Mouse (Mus musculus) heart, adult 2 months (tissue): ENCODE data around the gene Tbc1d1. TPM values are rescaled to one million over a fixed set of nuclear protein-coding genes. Genes with fewer than 3 reads are reported as not detected.

Experiments used
- DNase-seq, 2 experiments: peaks; one replicate each; pipeline ENCODE4 v3.0.0; 2021
- H3K27ac ChIP-seq: fragments of 200-600 bp; 2 replicates; pipeline ENCODE4 v1.8.1; 2022
- H3K27me3 ChIP-seq: fragments of 200-500 bp; 2 replicates; pipeline ENCODE4 v1.6.1; 2012; ENCODE audit warnings: mild to moderate bottlenecking, low read length, inconsistent platforms, mixed read lengths; ENCODE audit not compliant: control insufficient read depth, insufficient read depth
- H3K36me3 ChIP-seq: fragments of 200-500 bp; 2 replicates; pipeline ENCODE4 v1.6.1; 2012; ENCODE audit warnings: low read length, inconsistent platforms; ENCODE audit not compliant: control insufficient read depth, insufficient read depth
- H3K4me1 ChIP-seq: fragments of 200-500 bp; 2 replicates; pipeline ENCODE4 v1.6.1; 2011; ENCODE audit warnings: low read length; ENCODE audit not compliant: control insufficient read depth, insufficient read depth
- H3K4me3 ChIP-seq: fragments of 200-600 bp; 2 replicates; pipeline ENCODE4 v1.8.1; 2022
- H3K79me2 ChIP-seq: fragments of 200-500 bp; replicated peaks from 2 replicates; pipeline ENCODE4 v1.6.1; 2012; ENCODE audit warnings: mild to moderate bottlenecking, inconsistent platforms, low read length, moderate library complexity, mixed read lengths; ENCODE audit not compliant: control insufficient read depth, insufficient read depth
- H3K9ac ChIP-seq: fragments of 200-500 bp; 2 replicates; pipeline ENCODE4 v1.6.1; 2012; ENCODE audit warnings: low read depth, mild to moderate bottlenecking, control low read depth, inconsistent platforms, low read length, mixed read lengths
- CTCF ChIP-seq: fragments of 200-600 bp; IDR thresholded peaks from 2 replicates; pipeline ENCODE4 v1.8.1; 2022; ENCODE audit warnings: antibody characterized with exemption, mild to moderate bottlenecking, moderate library complexity
- EP300 ChIP-seq: fragments of 200-500 bp; IDR thresholded peaks from 2 replicates; pipeline ENCODE4 v1.6.1; 2011; ENCODE audit warnings: low read depth, low read length, control low read depth; ENCODE audit not compliant: insufficient read depth
- POLR2A ChIP-seq: fragments of 200-500 bp; IDR thresholded peaks from 2 replicates; pipeline ENCODE4 v1.6.1; 2011; ENCODE audit warnings: mild to moderate bottlenecking, low read depth, low read length, control low read depth; ENCODE audit not compliant: insufficient read depth
- WGBS: fragments of 180-500 bp; shearing (Covaris S2); methylation state at CpG from one replicate; pipeline ENCODE4 v1.1.7; 2018; 5-methylcytosine and 5-hydroxymethylcytosine counted together
- intact Hi-C: fragments of 180-260 bp; cut with DNase I; formaldehyde crosslinking; loops from one replicate; pipeline ENCODE4 v1.15.1; 2025
- polyA plus RNA-seq: library from polyadenylated mRNA; depleted of rRNA; stranded (reverse); fragments of >200 nt; gene quantifications from 2 replicates; pipeline ENCODE4 v1.2.3, GENCODE M21; 2012
- total RNA-seq, 2 experiments: library from RNA; stranded (reverse); gene quantifications; 2 replicates each; pipeline ENCODE4 v1.2.3; 2021

The Tbc1d1 gene
- total and polyA plus RNA-seq, 3 experiments: 13.2 to 22.1 (median 13.6) TPM

DNA sequence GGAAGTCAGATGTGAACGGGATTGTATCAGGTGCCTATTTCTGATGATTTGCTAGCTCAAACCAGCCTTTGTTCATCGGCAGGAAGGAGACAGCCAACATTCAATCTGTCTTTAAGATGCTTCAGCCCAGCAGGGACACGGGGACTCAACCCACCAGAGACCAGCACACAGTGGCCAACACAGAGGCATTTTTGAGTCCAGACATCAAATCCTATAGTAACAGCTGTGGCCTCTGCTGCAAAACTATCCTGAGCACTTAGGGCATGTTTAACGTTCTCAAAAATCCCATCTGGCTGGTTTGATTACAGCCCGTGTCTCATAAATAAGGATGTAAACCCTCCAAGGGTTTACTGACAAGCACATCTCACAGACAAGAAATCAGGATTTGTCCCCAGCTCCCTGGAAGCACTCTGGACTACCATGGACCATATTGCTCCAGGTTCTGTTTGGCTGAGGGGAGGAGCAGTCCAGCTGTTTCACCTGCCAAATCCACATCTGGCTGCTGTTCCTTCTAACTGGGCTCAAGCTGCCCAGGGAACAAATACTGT, 207.8 kb downstream of the Tbc1d1 start:
- Histone ChIP-seq H3K4me3 (no peak overlapping the region), H3K4me1 (peaks cover 44% of the 10 kb centered on the region), H3K27me3 (no peaks in the 10 kb centered on the region), H3K36me3 (peaks cover 8% of the 10 kb centered on the region; the same call in 1 of the 2 replicates), H3K27ac (peak overlapping the region; percentile 81), H3K9ac (no peak overlapping the region), H3K79me2 (no peaks in the 10 kb centered on the region)
- no peak for TF ChIP-seq POLR2A
- no peak for TF ChIP-seq EP300
- intact Hi-C loops: loop anchor here (2.0 kb wide), 1 partner anchor 27 kb away; no protein-coding TSS in a partner anchor
- no peak for DNase-seq
- 50% methylated on average over 5 of the region's 5 CpGs for WGBS

DNA sequence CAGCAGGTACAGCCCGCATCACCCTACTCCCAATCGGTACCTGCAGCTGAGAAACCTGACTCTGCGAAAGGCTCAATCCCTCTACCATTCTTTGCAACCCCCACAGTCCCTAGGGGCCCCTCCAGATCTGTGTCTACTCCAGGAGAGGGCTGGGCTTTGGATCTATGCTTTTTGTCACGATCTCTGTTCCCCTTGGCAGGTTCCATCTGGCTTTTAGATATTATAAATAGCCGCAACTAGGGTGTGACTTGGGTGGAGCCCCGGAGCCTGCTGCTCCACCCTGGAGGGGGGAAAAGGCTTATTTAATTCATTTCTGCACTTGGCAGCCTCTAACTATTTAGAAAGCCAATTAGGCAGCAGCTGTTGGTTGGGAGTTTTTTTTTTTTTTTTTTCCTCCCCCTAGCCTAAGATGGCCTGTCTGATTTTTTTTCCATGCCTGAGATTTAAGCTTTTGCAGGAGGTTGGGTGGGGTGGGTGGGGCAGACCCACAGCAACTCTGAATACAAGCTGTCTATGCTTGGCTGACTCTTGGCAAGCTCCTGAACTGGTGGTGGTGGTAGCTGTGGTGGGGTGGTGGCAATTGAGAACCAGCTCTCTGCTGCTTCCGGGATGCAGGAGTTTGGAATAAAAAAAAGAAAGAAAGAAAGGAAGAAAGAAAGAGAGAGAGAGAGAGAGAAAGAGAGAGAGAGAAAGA, 208.5 kb downstream of the Tbc1d1 start:
- intact Hi-C loops: loop anchor here (2.0 kb wide), 1 partner anchor 28 kb away; no protein-coding TSS in a partner anchor
- H3K4me3 ChIP-seq: no peak overlapping the region
- WGBS: 24% methylated on average over 7 of the region's 7 CpGs
- H3K4me1 ChIP-seq: peaks cover 39% of the 10 kb centered on the region
- H3K27me3 ChIP-seq: no peaks in the 10 kb centered on the region
- H3K79me2 ChIP-seq: no peaks in the 10 kb centered on the region
- TF ChIP-seq CTCF (no peak), EP300 (peak; percentile 68)
- H3K9ac ChIP-seq: no peak overlapping the region
- DNase-seq: peak; percentile 79 to 84
- H3K36me3 ChIP-seq: peaks cover 8% of the 10 kb centered on the region; the same call in 1 of the 2 replicates
- peak overlapping the region; percentile 83 for H3K27ac ChIP-seq

GRCm38 (mm10) chr5:64365187-64366066, 209.3 kb downstream of the Tbc1d1 start:
- H3K27me3 ChIP-seq: no peaks in the 10 kb centered on the region
- H3K36me3 ChIP-seq: peaks cover 8% of the 10 kb centered on the region; the same call in 1 of the 2 replicates
- no peaks in the 10 kb centered on the region for H3K79me2 ChIP-seq
- H3K27ac ChIP-seq: peak overlapping the region; percentile 83
- no peak for TF ChIP-seq EP300
- TF ChIP-seq CTCF: no peak
- TF ChIP-seq POLR2A: no peak
- intact Hi-C loops: loop anchor here (2.0 kb wide), 2 partner anchors 29 to 39 kb away; no protein-coding TSS in a partner anchor
- WGBS: 74% methylated on average over 11 of the region's 11 CpGs
- DNase-seq: peak in 1 of 2 experiments; percentile 29
- H3K9ac ChIP-seq: peak overlapping the region; percentile 48; the same call in 1 of the 2 replicates
- H3K4me1 ChIP-seq: peaks cover 33% of the 10 kb centered on the region
- H3K4me3 ChIP-seq: no peak overlapping the region

DNA sequence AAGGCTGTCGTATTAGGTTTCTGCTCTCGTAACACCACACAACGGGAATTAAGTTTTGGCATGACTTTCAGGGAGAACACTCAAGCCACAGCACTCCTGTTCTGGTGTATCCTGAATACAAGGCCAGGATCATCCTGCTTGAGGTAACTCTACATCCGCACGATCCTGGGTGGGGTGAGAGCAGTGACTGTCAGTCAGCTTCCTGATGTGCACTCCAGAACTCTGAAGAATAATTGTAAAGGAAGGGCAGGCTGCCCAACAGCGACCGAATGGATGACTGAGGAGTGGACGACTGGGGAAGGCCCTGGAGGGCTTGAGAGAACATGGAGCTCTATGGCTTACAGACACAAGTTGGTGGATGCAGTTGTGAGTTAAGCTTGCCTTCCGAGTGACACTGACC, 210.0 kb downstream of the Tbc1d1 start:
- intact Hi-C loops: loop anchor here (2.0 kb wide), 1 partner anchor 39 kb away; no protein-coding TSS in a partner anchor
- TF ChIP-seq CTCF (no peak), EP300 (no peak), POLR2A (no peak)
- peaks cover 33% of the 10 kb centered on the region for H3K4me1 ChIP-seq
- WGBS: 67% methylated on average over 9 of the region's 9 CpGs
- no peaks in the 10 kb centered on the region for H3K79me2 ChIP-seq
- H3K9ac ChIP-seq: no peak overlapping the region
- no peak for DNase-seq
- H3K4me3 ChIP-seq: no peak overlapping the region
- peak overlapping the region; percentile 83 for H3K27ac ChIP-seq
- H3K27me3 ChIP-seq: no peaks in the 10 kb centered on the region
- H3K36me3 ChIP-seq: peaks cover 8% of the 10 kb centered on the region; the same call in 1 of the 2 replicates

DNA sequence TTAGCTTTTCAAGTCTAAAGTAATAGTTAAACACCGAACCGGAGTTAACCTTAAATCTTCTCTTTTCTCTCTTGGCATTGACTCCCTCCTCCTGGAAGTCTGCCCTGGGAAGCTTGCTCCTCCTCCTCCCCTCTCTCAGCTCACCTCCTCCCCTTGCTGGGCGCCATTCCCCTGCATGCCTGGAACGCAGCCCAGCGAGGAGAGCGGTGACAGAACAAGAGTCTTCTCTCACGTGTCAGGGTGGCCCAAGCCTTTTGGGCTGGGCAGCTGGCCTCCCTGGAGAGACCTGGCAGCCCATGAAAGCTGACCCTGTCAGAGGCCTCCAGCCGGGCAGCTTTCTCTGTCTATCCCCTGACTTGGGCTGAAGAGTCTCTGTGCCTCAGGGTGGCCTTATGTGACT, 211.3 kb downstream of the Tbc1d1 start:
- Histone ChIP-seq H3K27me3 (no peaks in the 10 kb centered on the region), H3K9ac (no peak overlapping the region), H3K79me2 (no peaks in the 10 kb centered on the region), H3K4me3 (no peak overlapping the region), H3K36me3 (peaks cover 8% of the 10 kb centered on the region; the same call in 1 of the 2 replicates), H3K4me1 (peaks cover 33% of the 10 kb centered on the region), H3K27ac (peak overlapping the region; percentile 83)
- intact Hi-C loops: loop anchor here (2.0 kb wide), 1 partner anchor 41 kb away; no protein-coding TSS in a partner anchor
- TF ChIP-seq EP300 (0 out of 2 replicates have a peak, but pooled peaks have one; percentile 59), POLR2A (no peak), CTCF (no peak)
- DNase-seq: peak; percentile 85 to 89
- 8% methylated on average over 8 of the region's 8 CpGs for WGBS
